Mouse (Mus musculus): Measurements from ENCODE around the gene Fam219b. TPM values are rescaled to one million over a fixed set of nuclear protein-coding genes. Genes with fewer than 3 reads are reported as not detected.

The Fam219b gene
- polyA plus RNA-seq, 1 experiment from 2014 or later, result 13.3 TPM

DNA sequence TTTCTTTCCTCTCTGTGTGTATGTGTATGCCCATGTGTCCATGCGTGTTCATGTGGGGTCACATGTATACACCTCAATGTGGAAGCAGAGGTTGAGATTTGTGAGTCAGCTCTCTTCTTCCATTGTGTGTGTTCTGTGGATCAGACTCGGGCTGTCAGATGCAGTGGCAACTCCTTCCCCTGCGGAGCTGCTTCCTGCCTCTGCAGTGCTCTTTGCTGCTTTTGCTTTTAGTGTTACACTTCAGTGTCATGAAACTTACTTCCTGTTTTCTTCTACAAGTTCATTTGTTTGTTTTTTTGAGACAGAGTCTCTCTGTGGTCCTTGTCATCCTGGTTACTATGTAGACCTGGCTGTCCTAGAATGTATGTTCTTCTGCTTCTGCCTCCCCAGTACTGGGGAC is 47.7 kb downstream of the Fam219b start:
- H3K4me2 ChIP-seq (ENCODE audit: low read length), result no peak overlapping the region
- no peaks in the 10 kb centered on the region for H3K27me3 ChIP-seq (ENCODE audit: control insufficient read depth, insufficient read depth, low read length)
- no peak overlapping the region for H3K4me3 ChIP-seq (ENCODE audit: control insufficient read depth in 1 of 2, insufficient read depth in 1 of 2, low read depth in 1 of 2, low read length in 2 of 2)
- H3K9ac ChIP-seq (ENCODE audit: low read length), result no peak overlapping the region
- H3K36me3 ChIP-seq (ENCODE audit: control insufficient read depth, insufficient read depth, low read length), result peaks cover 77% of the 10 kb centered on the region
- peaks cover under 1 to 3% of the 10 kb centered on the region in 2 experiments; a peak in 2 of 4 replicates for H3K4me1 ChIP-seq (ENCODE audit: control insufficient read depth in 2 of 2, insufficient read depth in 2 of 2, low read length in 2 of 2)
- no peak overlapping the region for H3K27ac ChIP-seq (replicated peaks in 1 of 2; ENCODE audit: control insufficient read depth in 1 of 2, insufficient read depth in 1 of 2, low read depth in 2 of 2, low read length in 2 of 2)
- no peaks in the 10 kb centered on the region for H3K9me3 ChIP-seq (ENCODE audit: control insufficient read depth, low read length)
- no peak for ATAC-seq (ENCODE audit: insufficient number of reproducible peaks, insufficient read depth, low FRiP score, low read depth)
- 85% methylated on average over 3 of the region's 3 CpGs for WGBS

- Histone ChIP-seq H3K27ac (replicated peaks in 1 of 2; ENCODE audit: control insufficient read depth in 1 of 2, insufficient read depth in 1 of 2, low read depth in 2 of 2, low read length in 2 of 2) (peak within 1 kb of the TSS; percentile 75 to 87), H3K4me2 (ENCODE audit: low read length) (peak within 1 kb of the TSS; percentile 91), H3K9ac (ENCODE audit: low read length) (peak within 1 kb of the TSS; percentile 90), H3K36me3 (ENCODE audit: control insufficient read depth, insufficient read depth, low read length) (peaks cover 66% of the 10 kb centered on the region), H3K27me3 (ENCODE audit: control insufficient read depth, insufficient read depth, low read length) (no peaks in the 10 kb centered on the region), H3K4me1 (ENCODE audit: control insufficient read depth in 2 of 2, insufficient read depth in 2 of 2, low read length in 2 of 2) (peaks cover 5 to 9% of the 10 kb centered on the region in 2 experiments; a peak in 2 of 4 replicates), H3K9me3 (ENCODE audit: control insufficient read depth, low read length) (no peaks in the 10 kb centered on the region), H3K4me3 (ENCODE audit: control insufficient read depth in 1 of 2, insufficient read depth in 1 of 2, low read depth in 1 of 2, low read length in 2 of 2) (peak within 1 kb of the TSS; percentile 65 to 91)
- peak; percentile 75 for ATAC-seq (ENCODE audit: insufficient number of reproducible peaks, insufficient read depth, low FRiP score, low read depth)
- WGBS, result under 1% methylated on average over 58 of the region's 58 CpGs
These were observed 52.1 kb downstream of the Fam219b start, which contains the start of gene Ulk3 for GRCm38 (mm10) chr9:57589224-57590126. Ulk3 (plus strand) TSS chr9:57589452.

- no peak overlapping the region for H3K27ac ChIP-seq (replicated peaks in 1 of 2; ENCODE audit: control insufficient read depth in 1 of 2, insufficient read depth in 1 of 2, low read depth in 2 of 2, low read length in 2 of 2)
- no peaks in the 10 kb centered on the region for H3K9me3 ChIP-seq (ENCODE audit: control insufficient read depth, low read length)
- H3K4me3 ChIP-seq (ENCODE audit: control insufficient read depth in 1 of 2, insufficient read depth in 1 of 2, low read depth in 1 of 2, low read length in 2 of 2), result no peak overlapping the region
- ATAC-seq (ENCODE audit: insufficient number of reproducible peaks, insufficient read depth, low FRiP score, low read depth), result no peak
- WGBS, result 34% methylated on average over 5 of the region's 5 CpGs
- peaks cover 67% of the 10 kb centered on the region for H3K36me3 ChIP-seq (ENCODE audit: control insufficient read depth, insufficient read depth, low read length)
- H3K4me2 ChIP-seq (ENCODE audit: low read length), result no peak overlapping the region
- H3K9ac ChIP-seq (ENCODE audit: low read length), result no peak overlapping the region
- peaks cover 5 to 9% of the 10 kb centered on the region in 2 experiments; a peak in 2 of 4 replicates for H3K4me1 ChIP-seq (ENCODE audit: control insufficient read depth in 2 of 2, insufficient read depth in 2 of 2, low read length in 2 of 2)
- no peaks in the 10 kb centered on the region for H3K27me3 ChIP-seq (ENCODE audit: control insufficient read depth, insufficient read depth, low read length)
These were observed 53.4 kb downstream of the Fam219b start for GRCm38 (mm10) chr9:57590726-57591125.

Other genes starting within 250 kb of the Fam219b start
- gene Ppcdc, start 97.4 kb upstream of the Fam219b start, polyA plus RNA-seq (2014; fragmentation: Nextera tagmentation; extraction: Ambion mirVana), result 18.5 and 21.1 TPM in 2 replicates
- gene Scamp5, start 69.5 kb upstream of the Fam219b start, polyA plus RNA-seq (2014; fragmentation: Nextera tagmentation; extraction: Ambion mirVana), result 4.5 and 6.2 TPM in 2 replicates
- 13.1 and 15.2 TPM in 2 replicates for gene Rpp25, start 33.5 kb upstream of the Fam219b start, polyA plus RNA-seq (2014; fragmentation: Nextera tagmentation; extraction: Ambion mirVana)
- gene Cox5a, start 16.3 kb upstream of the Fam219b start, polyA plus RNA-seq (2014; fragmentation: Nextera tagmentation; extraction: Ambion mirVana), result 1,689 and 1,756 TPM in 2 replicates
- gene Mpi, start 15.2 kb downstream of the Fam219b start, polyA plus RNA-seq (2014; fragmentation: Nextera tagmentation; extraction: Ambion mirVana), result 69.2 and 74.3 TPM in 2 replicates
- 56.5 and 58.7 TPM in 2 replicates for gene Scamp2, start 23.4 kb downstream of the Fam219b start, polyA plus RNA-seq (2014; fragmentation: Nextera tagmentation; extraction: Ambion mirVana)
- 10.9 and 15.0 TPM in 2 replicates for gene Ulk3, start 51.9 kb downstream of the Fam219b start, polyA plus RNA-seq (2014; fragmentation: Nextera tagmentation; extraction: Ambion mirVana)
- gene Cplx3, start 68.8 kb downstream of the Fam219b start, polyA plus RNA-seq (2014; fragmentation: Nextera tagmentation; extraction: Ambion mirVana), result not detected in 2 replicates
- gene Lman1l, start 83.2 kb downstream of the Fam219b start, polyA plus RNA-seq (2014; fragmentation: Nextera tagmentation; extraction: Ambion mirVana), result 0.12 TPM in 1 of 2 replicates, not detected in the other
- gene Csk, start 116.1 kb downstream of the Fam219b start, polyA plus RNA-seq (2014; fragmentation: Nextera tagmentation; extraction: Ambion mirVana), result 13.1 and 14.9 TPM in 2 replicates
- not detected in 2 replicates for gene Cyp1a2, start 146.2 kb downstream of the Fam219b start, polyA plus RNA-seq (2014; fragmentation: Nextera tagmentation; extraction: Ambion mirVana)
- 0.12 TPM in 1 of 2 replicates, not detected in the other for gene Cyp1a1, start 150.4 kb downstream of the Fam219b start, polyA plus RNA-seq (2014; fragmentation: Nextera tagmentation; extraction: Ambion mirVana)
- gene Edc3, start 171.0 kb downstream of the Fam219b start, polyA plus RNA-seq (2014; fragmentation: Nextera tagmentation; extraction: Ambion mirVana), result 11.0 and 12.6 TPM in 2 replicates
- 46.3 and 53.2 TPM in 2 replicates for gene Clk3, start 228.3 kb downstream of the Fam219b start, polyA plus RNA-seq (2014; fragmentation: Nextera tagmentation; extraction: Ambion mirVana)

Measured in heart, embryonic 14.5 days (tissue).